Mouse (Mus musculus) embryo, embryonic 11.5 days (tissue): ENCODE measurements around the gene Zfp987.
"Not testable (repeated sequence)": the region's sequence is repeated elsewhere in the genome, so short reads cannot be mapped to it uniquely, and the experiment has no call there.

Experiments
- DNase-seq: peaks from one replicate; pipeline ENCODE4 v3.0.0-alpha.2; 2012; ENCODE audit warnings: low read depth, low spot score

Zfp987 gene

DNA sequence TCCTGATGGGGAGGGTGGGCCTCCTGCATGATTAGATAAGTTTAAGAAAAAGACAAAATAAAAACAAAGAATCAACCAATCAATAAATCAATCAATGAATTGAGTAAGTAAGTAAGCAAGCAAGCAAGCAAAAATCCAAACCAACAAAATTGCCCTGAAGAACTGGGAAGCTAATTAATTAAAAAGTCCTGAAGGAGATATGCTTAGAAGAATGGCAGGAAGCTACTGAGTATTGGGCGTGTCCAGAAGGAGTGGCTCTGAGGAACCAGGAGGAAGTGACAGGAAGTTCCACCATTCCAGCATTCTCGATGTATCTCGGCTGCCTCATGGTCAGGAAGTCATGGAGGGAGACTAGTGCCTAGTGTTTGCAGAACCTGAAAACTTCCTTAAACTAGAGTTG is at the start of gene Zfp987:
Gene Zfp987 (plus strand): TSS at position 301 of the 400 bp plus-strand sequence.
- not testable (repeated sequence) for DNase-seq

DNA sequence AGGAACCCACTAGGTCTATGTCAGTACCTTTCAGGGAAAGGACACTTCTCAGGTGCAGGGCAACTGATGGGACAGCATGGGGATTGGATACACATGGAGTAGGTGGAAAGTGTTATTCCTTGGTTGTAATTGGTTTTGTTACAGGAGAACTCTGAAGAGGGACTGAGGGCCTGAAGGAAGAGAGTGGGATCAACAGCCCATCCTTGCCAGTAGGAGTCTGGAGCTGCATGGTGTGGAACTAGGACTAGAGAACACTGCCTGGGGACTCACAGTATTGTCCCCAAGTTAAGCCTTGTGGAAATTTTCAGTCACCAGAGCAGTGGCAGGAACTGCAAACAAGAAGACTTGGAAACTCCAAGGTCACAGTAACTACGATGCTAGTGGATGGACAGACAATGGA is 44.6 kb upstream of the Zfp987 start:
- not testable (repeated sequence) for DNase-seq

GRCm38 (mm10) chr4:146053445-146053844 is 43.7 kb upstream of the Zfp987 start:
- not testable (repeated sequence) for DNase-seq

DNA sequence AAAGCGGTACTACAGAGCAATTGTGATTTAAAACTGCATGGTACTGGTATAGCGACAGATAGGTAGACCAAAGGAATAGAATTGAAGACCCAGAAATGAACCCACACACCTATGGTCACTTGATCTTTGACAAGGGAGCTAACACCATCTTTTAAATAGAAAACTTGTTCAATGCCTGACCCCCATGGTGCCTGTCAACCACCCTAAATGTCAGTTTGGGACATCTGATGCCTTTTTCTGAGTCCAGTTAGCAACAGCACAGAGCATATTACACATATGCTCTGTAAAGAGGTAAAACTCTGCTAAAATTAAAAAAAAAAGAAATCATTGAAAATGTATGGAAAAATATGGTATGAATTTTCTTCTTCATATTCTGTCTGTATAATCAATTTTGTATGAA is 41.8 kb upstream of the Zfp987 start:
- DNase-seq: no peak

DNA sequence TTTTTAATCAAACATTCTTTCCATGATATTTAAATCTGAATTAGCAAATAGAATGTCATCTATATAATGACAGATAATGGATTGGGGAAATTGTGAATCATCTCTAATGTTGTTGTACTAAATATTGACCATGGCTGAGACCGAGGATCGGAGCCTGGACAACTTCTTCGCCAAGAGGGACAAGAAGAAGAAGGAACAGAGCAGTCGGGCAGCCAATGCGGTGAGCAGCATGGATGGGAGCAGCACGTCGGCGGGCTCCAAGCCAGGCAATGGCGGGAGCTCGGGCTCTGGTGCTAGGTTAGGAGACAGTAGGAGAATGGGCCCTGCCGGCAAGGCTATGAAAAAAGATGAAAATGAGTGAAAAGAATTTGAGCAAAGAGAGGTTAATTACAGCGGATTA is 38.5 kb upstream of the Zfp987 start:
- DNase-seq: not testable (repeated sequence)

DNA sequence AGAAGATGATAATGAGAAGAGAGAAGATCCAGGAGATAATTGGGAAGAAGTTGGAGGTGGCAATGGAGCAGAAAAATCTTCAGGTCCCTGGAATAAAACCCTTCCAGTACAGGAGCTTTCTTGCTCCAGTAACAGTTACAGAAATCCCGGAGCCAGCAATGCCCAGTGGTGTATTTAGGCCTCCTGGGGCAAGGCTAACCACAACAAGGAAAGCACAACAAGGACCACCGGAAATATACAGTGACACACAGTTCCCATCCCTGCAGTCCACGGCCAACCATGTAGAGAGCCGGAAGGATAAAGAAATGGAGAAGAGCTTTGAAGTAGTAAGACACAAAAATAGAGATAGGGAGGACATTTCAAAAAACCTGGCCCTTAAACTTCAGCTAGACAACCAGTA is 38.0 kb upstream of the Zfp987 start:
- DNase-seq: not testable (repeated sequence)

- not testable (repeated sequence) for DNase-seq
Measured at GRCm38 (mm10) chr4:146059974-146060693, 37.0 kb upstream of the Zfp987 start.

- not testable (repeated sequence) for DNase-seq
Measured at GRCm38 (mm10) chr4:146061082-146061481, 36.0 kb upstream of the Zfp987 start.

- not testable (repeated sequence) for DNase-seq
Measured at GRCm38 (mm10) chr4:146062021-146062420, 35.1 kb upstream of the Zfp987 start.

DNA sequence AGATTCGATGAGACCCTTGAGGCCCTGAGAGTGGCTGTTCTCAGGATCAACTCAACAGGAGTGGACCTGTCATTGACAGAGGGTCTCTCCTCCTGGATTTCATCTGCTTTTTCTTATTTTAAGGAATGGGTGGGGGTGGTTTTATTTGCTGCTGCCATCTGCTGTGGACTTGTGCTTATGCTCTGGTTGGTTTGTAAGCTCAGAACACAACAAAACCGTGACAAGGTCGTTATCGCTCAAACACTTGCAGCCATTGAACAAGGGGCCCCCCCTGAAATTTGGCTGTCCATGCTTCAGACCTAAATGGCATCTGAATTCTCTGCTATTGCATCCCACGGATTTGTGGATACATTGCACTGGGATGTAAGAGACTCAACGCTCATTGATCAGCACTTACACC is 34.1 kb upstream of the Zfp987 start:
- DNase-seq: not testable (repeated sequence)

GRCm38 (mm10) chr4:146063621-146064020 is 33.5 kb upstream of the Zfp987 start:
- DNase-seq: not testable (repeated sequence)

GRCm38 (mm10) chr4:146064807-146065206 is 32.3 kb upstream of the Zfp987 start:
- not testable (repeated sequence) for DNase-seq

- DNase-seq: not testable (repeated sequence)
Measured at GRCm38 (mm10) chr4:146066932-146067580, 30.0 kb upstream of the Zfp987 start.

DNA sequence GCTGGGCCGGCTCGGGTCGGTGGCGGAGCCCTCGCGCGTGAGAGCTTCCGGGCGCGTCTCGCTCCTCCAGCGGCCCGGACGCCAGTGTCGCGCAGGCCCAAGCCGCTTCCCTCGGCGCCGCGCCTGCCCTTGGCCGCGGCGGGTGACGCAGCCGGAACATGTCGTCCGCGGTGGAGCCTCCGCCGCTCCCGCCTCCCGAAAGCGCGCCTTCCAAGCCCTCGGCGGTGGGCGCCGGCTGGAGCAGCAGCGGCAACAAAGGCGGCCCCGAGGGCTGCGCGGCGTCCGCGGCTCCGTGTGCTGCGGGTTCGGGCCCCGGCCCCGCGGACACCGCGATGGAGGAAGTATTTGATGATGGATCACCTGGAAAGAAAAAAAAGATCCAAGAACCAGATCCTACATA is 29.5 kb upstream of the Zfp987 start:
- not testable (repeated sequence) for DNase-seq

DNA sequence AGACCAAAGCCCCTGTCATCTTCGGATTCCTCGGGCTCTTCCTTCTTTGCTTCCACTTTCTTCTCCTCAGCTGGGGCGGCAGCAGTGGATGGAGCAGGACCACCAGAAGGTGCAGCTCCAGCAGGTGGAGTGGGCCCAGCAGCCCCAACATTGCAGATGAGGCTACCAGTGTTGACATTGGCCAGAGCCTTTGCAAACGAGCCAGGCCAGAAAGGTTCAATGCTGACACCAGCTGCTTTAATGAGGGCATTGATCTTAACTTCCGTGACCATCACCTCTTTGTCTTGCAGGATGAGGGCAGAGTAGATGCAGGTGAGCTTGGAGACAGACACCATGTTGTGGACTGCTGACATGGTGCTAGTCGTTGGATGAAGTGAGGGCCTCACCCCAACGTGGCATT is 23.8 kb upstream of the Zfp987 start:
- not testable (repeated sequence) for DNase-seq

- DNase-seq: not testable (repeated sequence)
Measured at GRCm38 (mm10) chr4:146101448-146101847, 4.3 kb downstream of the Zfp987 start.

GRCm38 (mm10) chr4:146156524-146156923 is 59.4 kb downstream of the Zfp987 start, which contains the start of gene Zfp600:
TSS of gene Zfp600 (plus strand) at chr4:146156824.
- not testable (repeated sequence) for DNase-seq

GRCm38 (mm10) chr4:146162893-146163292 is 65.8 kb downstream of the Zfp987 start:
- not testable (repeated sequence) for DNase-seq

DNA sequence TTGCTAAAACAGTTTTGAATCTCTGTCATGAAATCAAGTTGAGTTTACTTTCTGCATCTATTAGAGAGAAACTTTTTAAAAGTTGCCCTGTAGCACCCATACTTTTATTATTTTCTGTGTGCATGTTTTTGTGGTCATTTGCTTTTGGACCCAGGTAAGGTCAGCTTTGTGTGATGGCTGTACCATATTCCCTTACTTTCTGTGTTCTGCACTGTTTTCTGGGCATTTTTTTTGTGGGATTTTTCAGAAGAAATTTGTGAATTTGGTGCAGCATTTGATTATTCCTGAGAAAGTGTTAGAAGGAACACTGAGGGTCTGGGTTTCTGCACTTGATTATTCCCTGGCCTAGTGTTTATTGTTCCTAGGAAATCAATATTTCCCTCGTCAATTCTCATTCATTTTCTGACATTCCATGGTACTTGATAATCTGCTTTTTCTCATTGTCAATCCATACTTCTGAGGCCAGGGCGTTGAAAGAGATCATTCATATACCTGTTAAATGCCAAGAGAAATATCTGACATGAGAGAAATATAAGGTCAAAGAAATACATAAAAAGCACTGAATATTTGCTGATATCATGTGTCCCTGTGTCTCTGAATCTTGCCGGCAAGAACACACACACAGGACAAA is 70.2 kb downstream of the Zfp987 start:
- not testable (repeated sequence) for DNase-seq

- DNase-seq: not testable (repeated sequence)
Measured at GRCm38 (mm10) chr4:146167879-146168532, 70.9 kb downstream of the Zfp987 start.

GRCm38 (mm10) chr4:146168730-146169215 is 71.7 kb downstream of the Zfp987 start:
- DNase-seq: not testable (repeated sequence)
